8 mouse cellular contexts compared by ENCODE assay signal in the genomic region with DNA sequence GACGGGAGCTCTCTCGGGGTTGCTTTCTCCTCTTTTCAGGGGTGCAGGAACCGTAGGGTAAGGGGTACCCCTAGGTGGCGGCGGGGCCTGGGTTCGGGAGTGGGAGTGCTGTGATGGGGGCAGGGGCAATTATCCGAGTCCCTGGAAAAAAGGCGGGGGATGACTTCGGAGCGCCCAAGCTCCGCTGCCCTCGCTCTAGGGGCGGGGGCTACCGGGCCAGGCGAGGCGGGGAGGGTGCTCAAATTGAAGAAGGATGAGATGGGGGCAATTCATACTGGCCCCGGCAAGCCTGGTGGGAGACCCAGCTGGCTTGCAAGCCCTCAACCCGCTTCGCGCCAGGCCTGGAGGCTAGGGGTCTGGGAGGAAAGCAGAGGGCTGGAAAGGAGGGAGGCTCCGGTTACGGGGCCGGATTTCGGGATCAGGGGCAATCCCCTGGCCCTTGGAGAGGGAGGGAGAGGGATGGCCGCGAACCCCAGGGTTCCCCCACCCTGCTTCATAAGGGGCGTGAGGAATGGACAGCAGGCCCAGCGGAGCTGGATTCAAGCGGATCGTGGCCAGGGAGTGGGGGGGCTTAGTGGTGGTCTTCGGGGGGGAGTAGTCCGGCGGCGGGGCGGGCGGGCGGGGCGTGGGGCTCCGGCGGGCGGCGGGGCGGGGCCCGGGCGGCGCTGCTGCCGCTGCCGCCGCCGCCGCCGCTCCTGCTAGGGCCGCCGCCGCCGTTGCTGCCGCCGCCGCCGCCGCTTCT. TPM values are rescaled to one million over a fixed set of nuclear protein-coding genes. Genes with fewer than 3 reads are reported as not detected.
DNase-seq lines count a peak whose midpoint lies in the region; ATAC-seq and TF ChIP-seq lines count a peak whose summit lies in the region.

No protein-coding gene starts in this region.

- no peak for TF ChIP-seq CTCF in midbrain, postnatal 0 days (IDR thresholded peaks at IDR 0.05)

- H3K36me3 ChIP-seq in erythroblast, embryonic 14.5 days (ENCODE audit: control insufficient read depth) = no peaks in the 10 kb centered on the region
- H3K36me3 ChIP-seq in embryonic facial prominence, embryonic 10.5 days (replicated peaks) = no peaks in the 10 kb centered on the region
- no peaks in the 10 kb centered on the region for H3K36me3 ChIP-seq in limb, embryonic 11.5 days (ENCODE audit: control insufficient read depth, insufficient read depth, low read length)
- no peaks in the 10 kb centered on the region for H3K36me3 ChIP-seq in midbrain, postnatal 0 days (ENCODE audit: insufficient read depth, low read length)

- intact Hi-C loops in heart, postnatal 14 days (cut with DNase I) = loop anchor here (5.0 kb wide), 2 partner anchors 58 to 72 kb away; no protein-coding TSS in a partner anchor

- 16% methylated on average over 38 of the region's 61 CpGs for WGBS in embryonic facial prominence, embryonic 10.5 days
- 9% methylated on average over 35 of the region's 61 CpGs for WGBS in limb, embryonic 11.5 days
- 18% methylated on average over 26 of the region's 61 CpGs for WGBS in midbrain, postnatal 0 days

- peak; percentile 16 for DNase-seq in Muller cell, postnatal 12 days (ENCODE audit: inconsistent ontology term)
- DNase-seq in embryonic facial prominence, embryonic 10.5 days (ENCODE audit: low spot score) = peak; percentile 57
- DNase-seq in heart, postnatal 14 days = peak; percentile 18 to 31
- DNase-seq in limb, embryonic 11.5 days (ENCODE audit: low spot score) = peak; percentile 49
- peak; percentile 22 for DNase-seq in midbrain, postnatal 0 days (ENCODE audit: low spot score)
- DNase-seq in thymus, postnatal 4 days = peak; percentile 54

- H3K27me3 ChIP-seq in erythroblast, embryonic 14.5 days (ENCODE audit: control insufficient read depth) = peaks cover 63% of the 10 kb centered on the region
- peaks cover 53% of the 10 kb centered on the region for H3K27me3 ChIP-seq in embryonic facial prominence, embryonic 10.5 days (replicated peaks; ENCODE audit: low read depth, poor library complexity, severe bottlenecking)
- H3K27me3 ChIP-seq in limb, embryonic 11.5 days (ENCODE audit: control insufficient read depth, insufficient read depth, low read length) = peaks cover 11% of the 10 kb centered on the region
- H3K27me3 ChIP-seq in midbrain, postnatal 0 days (ENCODE audit: insufficient read depth, low read length) = no peaks in the 10 kb centered on the region

- peaks cover 43% of the 10 kb centered on the region for H3K4me1 ChIP-seq in erythroblast, embryonic 14.5 days (ENCODE audit: control insufficient read depth)
- peaks cover 10% of the 10 kb centered on the region for H3K4me1 ChIP-seq in embryonic facial prominence, embryonic 10.5 days
- H3K4me1 ChIP-seq in limb, embryonic 11.5 days (ENCODE audit: control insufficient read depth, insufficient read depth, low read length) = no peaks in the 10 kb centered on the region
- H3K4me1 ChIP-seq in midbrain, postnatal 0 days (ENCODE audit: insufficient read depth, low read length) = no peaks in the 10 kb centered on the region

- peak overlapping the region; percentile 55 for H3K9ac ChIP-seq in limb, embryonic 11.5 days (ENCODE audit: low read length)
- peak overlapping the region; percentile 61 for H3K9ac ChIP-seq in midbrain, postnatal 0 days (replicated peaks; ENCODE audit: low read length, poor library complexity, severe bottlenecking)

- peaks cover 9% of the 10 kb centered on the region; the same call in 1 of the 2 replicates for H3K9me3 ChIP-seq in erythroblast, embryonic 14.5 days (ENCODE audit: control insufficient read depth, low read length)
- peaks cover 8% of the 10 kb centered on the region; the same call in 1 of the 2 replicates for H3K9me3 ChIP-seq in embryonic facial prominence, embryonic 10.5 days
- H3K9me3 ChIP-seq in limb, embryonic 11.5 days (ENCODE audit: control insufficient read depth, low read length) = no peaks in the 10 kb centered on the region
- H3K9me3 ChIP-seq in midbrain, postnatal 0 days (ENCODE audit: low read length) = no peaks in the 10 kb centered on the region

- no peak for ATAC-seq in erythroblast, adult 5-6 weeks (replicated peaks; ENCODE audit: low FRiP score, poor library complexity, severe bottlenecking)
- ATAC-seq in limb, embryonic 11.5 days (ENCODE audit: insufficient number of reproducible peaks, low FRiP score, low TSS enrichment, low read depth) = peak; percentile 14; the same call in 1 of the 2 replicates
- ATAC-seq in midbrain, postnatal 0 days (ENCODE audit: low FRiP score) = no peak

- peak overlapping the region; percentile 86 for H3K4me3 ChIP-seq in erythroblast, embryonic 14.5 days (replicated peaks)
- H3K4me3 ChIP-seq in embryonic facial prominence, embryonic 10.5 days = peak overlapping the region; percentile 68
- H3K4me3 ChIP-seq in limb, embryonic 11.5 days (ENCODE audit: low read depth, low read length) = peak overlapping the region; percentile 51
- H3K4me3 ChIP-seq in midbrain, postnatal 0 days (ENCODE audit: low read depth, low read length) = peak overlapping the region; percentile 59

- peak overlapping the region; percentile 66 for H3K4me2 ChIP-seq in limb, embryonic 11.5 days (ENCODE audit: low read depth, severe bottlenecking)
- peak overlapping the region; percentile 56 for H3K4me2 ChIP-seq in midbrain, postnatal 0 days (ENCODE audit: low read depth, low read length, poor library complexity, severe bottlenecking)

- peak overlapping the region; percentile 81 for H3K27ac ChIP-seq in embryonic facial prominence, embryonic 10.5 days (replicated peaks)
- H3K27ac ChIP-seq in limb, embryonic 11.5 days (replicated peaks; ENCODE audit: low read depth, low read length) = no peak overlapping the region; the same call in 1 of the 2 replicates
- H3K27ac ChIP-seq in midbrain, postnatal 0 days (ENCODE audit: low read depth, low read length) = peak overlapping the region; percentile 74

RNA-seq across cellular contexts. Expression of gene Bcorl1, which starts 3.7 kb away (rescaled TPM):
- polyA plus RNA-seq in erythroblast, embryonic 14.5 days (2012) = 1.6 and 1.9 TPM in 2 replicates
- 4.6 and 8.6 TPM in 2 replicates for total RNA-seq in erythroblast, adult 5-6 weeks (2015; ENCODE audit: low replicate concordance)
- total RNA-seq in erythroblast, adult 5-6 weeks (2017; ENCODE audit: low replicate concordance) = 23.8 and 31.1 TPM in 2 replicates
- polyA plus RNA-seq in embryonic facial prominence, embryonic 10.5 days (2016; fragmentation: Nextera tagmentation; extraction: Ambion mirVana) = 4.6 and 4.8 TPM in 2 replicates
- 1 to 10 TPM; 8.2 to 8.8 TPM for total RNA-seq in heart, postnatal 14 days (2021)
- 5.3 and 5.4 TPM in 2 replicates for polyA plus RNA-seq in limb, embryonic 11.5 days (2014; fragmentation: Nextera tagmentation; extraction: Ambion mirVana)
- 10.5 and 13.5 TPM in 2 replicates for total RNA-seq in midbrain, postnatal 0 days (2014; rRNA removed)
- 4.6 and 4.7 TPM in 2 replicates for polyA plus RNA-seq in midbrain, postnatal 0 days (2015; fragmentation: Nextera tagmentation; extraction: Ambion mirVana)
